Mouse (Mus musculus) heart, postnatal 25 days (tissue): ENCODE data around the gene Wdr90. TPM values are rescaled to one million over a fixed set of nuclear protein-coding genes. Genes with fewer than 3 reads are reported as not detected.

ENCODE experiments used
- DNase-seq: peaks from one replicate; pipeline ENCODE4 v3.0.0; 2022; ENCODE audit warnings: low spot score
- intact Hi-C: fragments of 180-260 bp; cut with DNase I; formaldehyde crosslinking; loops from one replicate; pipeline ENCODE4 v1.15.1; 2025
- total RNA-seq, 2 experiments: library from RNA; stranded (reverse); gene quantifications; 2 replicates each; pipeline ENCODE4 v1.2.3; 2021

Wdr90 gene
- total RNA-seq, 2 experiments from 2014 or later: 2.8 to 2.9 TPM

- no peak for DNase-seq
- intact Hi-C loops: no loop called here
These were observed 2.4 kb upstream of the Wdr90 start for GRCm38 (mm10) chr17:25863681-25864080.

DNA sequence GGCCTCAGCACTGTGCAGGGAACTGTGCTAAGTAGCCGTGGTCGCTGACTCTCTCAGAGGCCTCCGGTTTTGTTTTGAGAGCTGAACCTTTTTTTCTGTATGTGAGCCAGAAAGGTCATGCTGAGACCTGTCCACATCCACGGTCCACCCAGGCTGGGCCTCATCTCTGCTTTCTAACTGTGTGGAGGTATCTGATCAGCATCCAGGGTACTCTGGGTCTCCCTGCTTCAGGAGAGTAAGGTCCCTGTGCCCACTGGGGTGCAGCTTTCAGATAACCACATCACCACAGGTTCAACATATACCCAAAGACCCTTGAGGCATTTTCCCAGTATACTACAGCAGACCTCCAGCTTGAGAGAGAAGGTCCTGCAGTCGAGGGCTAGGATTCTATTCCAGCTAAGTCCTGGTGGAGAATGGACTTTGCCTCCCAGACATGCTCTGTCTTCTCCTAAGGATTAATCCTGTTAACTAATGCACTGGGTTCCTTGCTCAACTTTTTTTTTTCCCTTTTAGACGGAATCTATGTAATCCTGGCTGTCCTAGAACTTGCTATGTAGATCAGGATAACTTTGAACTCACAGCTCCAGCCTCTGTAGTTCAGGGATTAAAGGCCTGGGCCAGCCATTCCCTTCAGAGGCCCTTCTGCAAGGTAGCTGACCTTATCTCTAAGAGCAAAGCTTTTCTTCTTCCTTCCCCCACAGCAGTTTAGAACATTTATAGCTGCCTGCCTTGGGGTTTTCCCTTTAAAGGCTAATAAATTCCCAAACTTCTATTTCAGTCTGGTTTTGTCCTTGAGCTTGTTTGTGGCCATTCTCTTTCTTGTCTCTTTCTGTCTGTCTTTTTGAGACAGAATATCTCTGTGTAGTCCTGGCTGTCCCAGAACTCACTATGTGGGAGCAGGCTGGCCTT lies 657 bp upstream of the Wdr90 start:
- DNase-seq: no peak
- intact Hi-C loops: no loop called here

DNA sequence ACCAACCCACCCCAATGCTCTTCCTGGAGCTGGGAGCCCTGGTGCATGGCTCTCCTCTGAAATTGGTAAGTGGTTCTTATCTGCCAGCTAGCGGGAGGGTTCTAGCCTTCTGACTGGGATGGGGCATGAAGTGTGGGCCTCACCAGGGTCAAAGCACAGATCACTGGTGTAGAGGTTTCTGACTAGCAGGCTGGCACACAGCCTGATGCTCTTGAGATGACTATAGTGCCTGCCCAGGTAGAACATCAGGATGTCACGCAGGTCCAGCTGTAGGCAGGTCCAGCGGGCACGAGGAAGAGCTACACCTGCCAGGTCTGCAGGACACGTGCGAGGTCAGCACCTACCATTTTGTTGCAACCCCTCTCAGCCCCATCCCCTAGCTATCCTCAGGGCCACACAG lies 1.1 kb downstream of the Wdr90 start:
- intact Hi-C loops: no loop called here
- DNase-seq: no peak

GRCm38 (mm10) chr17:25844396-25844901 lies 16.9 kb downstream of the Wdr90 start, which contains the start of gene Rhot2:
Gene Rhot2 (minus strand): TSS chr17:25844851.
- intact Hi-C loops: loop anchor here (1.0 kb wide), 1 partner anchor 15 kb away; no protein-coding TSS in a partner anchor
- peak; percentile 89 for DNase-seq

DNA sequence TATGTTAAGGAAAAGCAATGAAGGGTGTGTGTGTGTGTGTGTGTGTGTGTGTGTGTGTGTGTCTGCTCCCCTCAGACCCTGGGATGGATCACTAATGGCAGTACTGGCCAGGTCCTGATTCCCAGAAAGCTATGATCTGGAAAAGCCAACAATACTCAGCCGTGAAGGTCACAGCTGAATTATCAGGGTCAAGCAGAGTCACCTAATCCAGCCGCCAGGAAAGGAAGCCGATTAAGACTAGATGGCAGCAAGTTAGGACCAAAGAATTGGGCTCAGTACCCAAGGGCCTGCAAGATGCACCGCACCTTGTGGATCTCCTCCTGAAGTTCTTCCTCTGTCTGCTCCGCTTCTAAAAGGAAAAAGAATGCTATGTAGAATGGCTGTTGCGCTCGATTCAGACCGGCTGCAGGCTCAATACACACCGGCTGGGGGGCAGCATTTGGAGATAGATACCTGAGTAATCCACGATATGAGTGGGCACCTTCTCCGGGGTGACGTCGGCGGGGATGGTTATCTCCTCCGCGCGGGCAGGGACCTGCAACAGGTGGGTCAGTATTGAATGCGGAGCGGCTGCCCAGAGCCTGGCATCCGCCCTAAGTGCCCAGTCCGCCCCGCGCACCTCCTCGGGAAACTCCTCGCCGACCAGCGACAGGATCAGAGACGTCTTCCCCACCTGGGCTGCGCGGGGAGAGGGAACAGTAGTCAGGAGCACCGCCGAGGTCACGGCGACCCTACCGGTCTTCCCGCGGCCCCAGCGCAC lies 17.5 kb downstream of the Wdr90 start:
- no peak for DNase-seq
- intact Hi-C loops: loop anchor here (1.0 kb wide), 1 partner anchor 15 kb away; no protein-coding TSS in a partner anchor

DNA sequence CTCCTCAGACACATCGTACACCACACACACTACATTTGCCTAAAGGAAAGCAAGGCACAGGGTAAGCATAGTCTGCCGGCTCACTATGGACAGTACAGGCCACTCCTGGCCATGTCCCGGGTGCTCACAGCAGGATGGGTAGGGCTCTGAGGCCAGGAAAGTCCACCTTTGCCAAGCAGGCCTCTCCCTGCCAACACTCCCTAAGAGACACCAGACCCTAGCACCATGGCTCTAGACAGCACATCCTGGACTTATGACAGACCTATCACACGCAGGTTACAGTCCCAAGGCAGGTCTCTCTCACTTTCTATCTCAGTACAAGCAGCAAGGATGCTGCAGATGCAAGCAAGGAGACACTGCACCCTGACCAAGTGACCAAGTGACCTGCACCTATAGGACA lies 18.2 kb downstream of the Wdr90 start:
- DNase-seq: no peak
- intact Hi-C loops: no loop called here

DNA sequence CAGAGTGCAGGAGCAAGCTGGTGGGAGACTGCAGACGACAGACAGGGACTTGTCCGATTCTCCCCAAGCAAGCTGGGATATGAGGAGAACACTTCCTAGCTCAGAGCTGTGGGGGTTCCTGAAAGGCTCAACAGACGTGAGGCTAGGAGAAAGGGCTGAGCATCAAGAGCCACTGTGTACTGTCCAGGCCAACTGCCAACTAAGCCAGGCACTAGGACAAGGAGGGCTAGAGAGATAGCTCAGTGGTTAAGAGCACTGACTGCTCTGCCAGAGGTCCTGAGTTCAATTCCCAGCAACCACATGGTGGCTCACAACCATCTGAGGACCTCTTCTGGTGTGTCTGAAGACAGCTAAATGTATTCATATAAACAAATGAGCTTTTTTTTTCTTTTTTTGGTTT lies 18.8 kb downstream of the Wdr90 start:
- no peak for DNase-seq
- intact Hi-C loops: no loop called here

DNA sequence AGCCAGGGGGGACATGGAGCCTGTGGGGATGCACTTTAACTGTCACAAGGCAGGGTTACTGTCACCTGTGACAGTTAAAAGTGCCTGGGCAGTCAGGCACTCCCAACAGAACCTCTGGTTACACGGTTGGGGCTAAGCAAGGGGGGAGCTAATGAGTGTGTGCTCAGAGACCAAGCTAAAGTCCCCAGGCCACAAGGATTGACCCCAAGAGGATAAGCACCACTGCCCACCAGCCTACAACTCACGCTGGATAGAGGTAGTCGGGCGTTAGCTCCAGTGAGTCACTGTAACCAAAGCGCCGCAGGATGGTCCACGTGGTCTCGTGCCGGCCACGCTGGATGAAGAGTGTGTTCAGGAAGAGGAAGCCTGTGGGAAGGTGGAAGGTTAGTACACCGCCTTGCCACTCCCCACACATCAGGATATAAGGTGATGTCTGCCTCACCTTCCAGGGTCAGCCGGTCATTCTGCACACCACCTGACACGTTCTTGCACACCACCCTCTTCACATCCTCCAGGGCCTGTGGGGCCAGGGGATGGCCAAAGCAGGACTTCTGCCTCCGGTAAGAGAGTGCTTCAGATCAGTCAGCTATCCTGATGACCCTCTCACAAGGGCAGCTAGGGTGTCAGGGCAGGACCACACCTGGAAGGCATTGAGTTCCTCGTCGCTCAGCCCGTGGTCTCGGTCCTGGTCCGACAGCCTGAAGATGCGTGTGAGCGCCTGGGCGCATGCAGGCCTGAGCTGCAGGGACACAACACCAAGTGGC lies 20.0 kb downstream of the Wdr90 start, which contains the start of gene Gm20683:
TSS of gene Gm20683 (minus strand) at position 647 of the 764 bp plus-strand sequence.
- DNase-seq: no peak
- intact Hi-C loops: no loop called here

DNA sequence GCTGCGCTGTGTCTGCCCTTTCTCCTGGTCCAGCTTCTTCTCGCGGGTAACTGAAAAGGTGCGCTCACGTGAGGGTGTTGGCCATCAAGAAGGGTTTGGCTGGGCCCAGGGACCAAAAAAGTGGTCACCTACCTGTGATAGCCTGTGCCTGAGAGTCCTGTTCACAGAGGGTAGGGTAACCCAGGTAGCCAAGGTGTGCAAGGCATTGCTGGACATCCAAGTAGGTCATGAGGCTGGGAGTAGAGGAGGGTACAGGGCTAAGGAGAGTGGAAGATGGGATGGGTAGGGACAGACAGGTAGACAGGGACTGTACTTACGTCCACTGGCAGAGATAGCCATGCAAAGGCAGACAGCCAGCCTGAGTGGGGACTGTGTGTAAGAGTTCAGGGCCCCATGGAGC lies 20.8 kb downstream of the Wdr90 start:
- intact Hi-C loops: no loop called here
- DNase-seq: no peak

- intact Hi-C loops: no loop called here
These were observed 21.7 kb downstream of the Wdr90 start for GRCm38 (mm10) chr17:25839455-25840235.

DNA sequence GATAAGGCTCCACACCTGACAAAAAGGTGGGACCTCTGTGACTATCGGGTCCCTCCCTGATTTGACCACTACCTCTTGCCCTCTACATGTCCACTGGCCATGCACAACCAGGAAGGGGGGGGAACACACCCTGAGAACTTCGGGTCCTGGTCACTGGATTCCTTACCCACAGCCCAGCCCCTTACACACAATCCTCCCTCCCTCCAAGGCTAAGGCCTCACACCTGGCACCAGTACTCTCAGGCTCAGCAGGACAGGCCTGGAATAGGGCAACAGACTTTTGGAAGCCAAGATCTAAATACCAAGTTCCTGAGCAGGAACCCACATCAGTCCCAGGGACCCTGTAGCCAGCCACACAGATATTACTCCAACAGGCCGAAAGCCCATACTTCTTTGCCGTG lies 22.4 kb downstream of the Wdr90 start:
- no peak for DNase-seq
- intact Hi-C loops: no loop called here

More at GRCm38 (mm10) chr17:25839455-25840235, 21.7 kb downstream of the Wdr90 start:
- DNase-seq: no peak

DNA sequence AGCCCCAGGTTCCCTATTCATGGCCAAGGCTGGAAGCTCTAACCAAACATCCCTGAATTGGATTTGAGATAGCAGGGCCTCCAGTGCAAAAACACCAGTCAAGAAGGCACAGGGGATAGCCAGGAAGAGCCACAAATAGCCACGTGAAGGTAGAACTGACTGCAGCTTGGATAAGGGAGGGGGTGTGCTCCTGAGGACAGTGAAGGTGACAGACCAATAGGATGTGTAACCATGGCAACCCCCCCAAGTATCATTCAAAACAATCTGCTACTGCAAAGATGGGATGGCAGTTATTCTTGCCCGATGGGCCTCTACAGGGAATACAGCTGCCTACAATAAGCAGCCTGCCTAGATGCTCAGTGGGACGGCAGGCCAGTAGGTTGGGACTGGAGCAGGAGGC lies 23.8 kb downstream of the Wdr90 start:
- intact Hi-C loops: no loop called here
- no peak for DNase-seq

GRCm38 (mm10) chr17:25837076-25837410 lies 24.3 kb downstream of the Wdr90 start, which contains the start of gene Rhbdl1:
Gene Rhbdl1 (minus strand): TSS chr17:25837295.
- peak; percentile 51 for DNase-seq
- intact Hi-C loops: no loop called here

DNA sequence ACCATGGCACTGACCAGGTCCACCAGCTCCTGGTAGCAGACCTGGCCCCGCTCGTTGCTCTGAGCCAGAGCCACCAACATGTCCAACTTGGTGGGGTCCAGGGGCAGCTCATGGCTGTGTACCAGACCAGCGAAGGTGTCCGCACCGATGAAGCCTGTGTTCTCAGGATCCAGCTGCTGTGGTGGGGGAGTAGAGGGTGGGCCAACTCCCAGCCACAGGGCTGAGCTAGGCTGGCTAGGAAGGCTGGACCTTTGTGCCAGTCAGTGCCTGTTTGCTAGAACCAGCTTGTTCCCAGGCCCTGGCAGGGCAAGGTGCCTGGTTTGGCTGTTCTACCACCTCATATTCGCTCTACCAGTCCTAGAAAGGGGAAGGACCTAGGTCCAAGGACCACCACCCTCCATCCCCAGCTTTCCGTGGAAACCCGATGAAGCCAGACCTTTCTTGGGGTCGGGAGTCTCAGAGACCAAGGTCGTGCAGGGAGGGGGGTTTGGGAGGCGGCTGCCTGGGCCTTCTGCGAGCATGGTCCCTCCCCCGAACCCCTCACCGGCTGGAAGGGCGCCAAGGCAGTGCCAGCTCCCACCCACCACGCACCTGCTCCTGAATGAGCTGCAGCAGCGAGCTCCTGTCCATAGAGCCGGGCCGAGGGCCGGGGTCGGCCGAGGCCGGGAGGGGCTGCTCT lies 24.8 kb downstream of the Wdr90 start:
- no peak for DNase-seq
- intact Hi-C loops: no loop called here

- no peak for DNase-seq
- intact Hi-C loops: no loop called here
These were observed 25.5 kb downstream of the Wdr90 start for GRCm38 (mm10) chr17:25835816-25836215.

DNA sequence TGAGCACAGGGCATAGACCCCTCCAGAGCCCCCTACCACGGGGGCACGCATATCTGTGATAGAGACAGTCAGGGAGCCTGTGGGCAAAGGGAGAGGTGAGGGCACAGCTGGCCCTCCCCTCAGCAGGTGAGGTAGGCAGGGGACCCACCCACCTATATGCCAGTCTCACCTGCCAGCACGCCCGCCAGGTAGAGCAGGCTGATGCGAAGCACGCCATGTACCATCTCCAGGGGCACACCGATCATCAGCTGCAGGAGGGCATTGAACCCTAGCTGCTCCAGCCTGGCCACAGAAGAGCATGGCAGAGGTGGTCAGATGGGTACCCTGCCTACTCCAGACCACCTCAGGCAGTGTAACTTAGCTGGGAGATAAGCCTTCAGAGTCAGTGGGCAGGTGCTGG lies 26.0 kb downstream of the Wdr90 start:
- DNase-seq: no peak
- intact Hi-C loops: no loop called here

- intact Hi-C loops: loop anchor here (5.0 kb wide), 1 partner anchor 33 kb away; the partner anchor contains the start of gene Mcrip2
- no peak for DNase-seq
These were observed 26.6 kb downstream of the Wdr90 start for GRCm38 (mm10) chr17:25834595-25835222.
